Mouse (Mus musculus): ENCODE data around the gene Smyd5.

Smyd5 gene

DNA sequence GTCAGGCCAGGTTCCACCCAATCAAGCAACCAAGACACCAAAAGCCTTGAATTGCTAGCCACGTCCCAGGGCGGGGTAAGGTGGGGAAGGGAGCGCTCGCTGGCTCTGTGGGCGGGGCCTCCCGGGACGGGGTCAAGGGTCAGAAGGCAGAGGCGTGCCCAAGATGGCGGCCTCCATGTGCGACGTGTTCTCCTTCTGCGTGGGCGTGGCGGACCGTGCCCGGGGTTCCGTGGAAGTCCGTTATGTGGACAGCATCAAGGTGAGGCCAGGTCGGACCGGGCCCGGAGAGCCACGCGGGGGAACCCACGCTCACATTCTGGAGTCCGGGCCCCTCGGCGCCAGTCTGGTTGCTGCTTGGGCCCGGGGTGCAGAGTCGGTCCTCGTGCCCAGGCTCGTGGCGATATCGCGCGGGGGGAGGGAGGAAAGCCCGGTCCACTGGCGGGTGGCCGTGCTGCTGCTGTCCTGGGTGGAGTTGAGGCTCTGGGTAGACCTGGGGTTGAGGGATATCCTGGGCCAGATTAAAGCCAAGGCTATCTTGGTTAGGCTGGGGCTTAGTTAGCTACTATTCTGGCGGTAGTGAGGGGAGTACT, at the start of gene Smyd5:
Gene Smyd5 (plus strand): TSS at position 148 of the 590 bp plus-strand sequence.
- DNase-seq (ENCODE audit: low spot score), result peak; percentile 94

GRCm38 (mm10) chr6:85382791-85383190, 49.0 kb upstream of the Smyd5 start:
- no peak for DNase-seq (ENCODE audit: low spot score)

GRCm38 (mm10) chr6:85388608-85389007, 43.2 kb upstream of the Smyd5 start:
- DNase-seq (ENCODE audit: low spot score), result no peak

DNA sequence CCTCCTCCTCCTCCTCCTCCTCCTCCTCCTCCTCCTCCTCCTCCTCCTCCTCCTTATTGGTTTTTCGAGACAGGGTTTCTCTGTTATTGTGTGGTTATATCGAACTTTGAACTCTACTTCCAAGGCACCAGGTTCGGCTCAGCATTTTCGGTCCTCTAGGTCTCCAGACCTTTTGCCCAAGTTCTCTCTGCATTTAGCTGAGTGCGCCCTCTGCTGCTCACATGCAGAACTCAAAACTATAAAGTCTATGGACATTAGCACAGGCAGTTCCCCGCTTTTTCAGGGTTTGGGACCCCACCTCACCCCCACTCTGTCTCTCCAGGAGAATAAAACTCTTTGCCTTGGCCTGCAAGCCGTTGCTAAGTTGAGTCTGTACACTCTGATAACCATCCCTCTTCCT, 40.0 kb upstream of the Smyd5 start:
- DNase-seq (ENCODE audit: low spot score), result no peak

DNA sequence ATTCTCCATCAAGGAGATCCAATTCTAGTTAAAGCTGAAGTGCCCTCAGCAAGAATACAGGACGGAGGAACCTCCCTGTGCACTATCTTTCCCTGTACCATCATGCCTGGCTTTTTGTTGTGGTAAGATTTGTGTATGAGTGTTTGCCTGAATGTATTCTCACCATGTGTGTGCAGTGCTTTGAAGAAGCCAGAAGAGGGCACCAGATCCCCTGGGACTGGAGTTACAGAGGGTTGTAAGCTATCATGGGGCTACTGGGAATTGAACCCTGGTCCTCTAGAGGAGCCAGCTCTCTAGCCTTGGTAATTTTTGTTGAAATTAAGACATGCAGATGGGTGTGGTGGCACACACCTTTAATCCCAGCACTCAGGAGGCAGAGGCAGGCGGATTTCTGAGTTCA, 36.4 kb upstream of the Smyd5 start:
- no peak for DNase-seq (ENCODE audit: low spot score)

DNA sequence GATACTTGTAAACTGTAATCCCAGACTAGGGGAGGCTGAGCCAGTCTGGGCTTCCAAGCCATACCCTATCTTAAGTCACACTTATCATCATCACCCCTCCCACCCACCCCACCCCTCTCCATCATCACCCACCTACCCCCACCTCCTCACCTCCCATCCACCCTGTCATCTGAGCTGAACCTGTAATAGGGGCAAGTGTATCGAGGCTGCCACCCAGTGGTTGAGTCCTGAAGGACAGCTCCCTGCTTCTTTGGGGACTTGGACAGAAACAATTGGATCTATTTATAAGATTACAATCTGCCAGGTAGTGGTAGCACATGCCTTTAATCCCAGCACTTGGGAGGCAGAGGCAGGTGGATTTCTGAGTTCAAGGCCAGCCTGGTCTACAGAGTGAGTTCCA, 34.6 kb upstream of the Smyd5 start:
- no peak for DNase-seq (ENCODE audit: low spot score)

DNA sequence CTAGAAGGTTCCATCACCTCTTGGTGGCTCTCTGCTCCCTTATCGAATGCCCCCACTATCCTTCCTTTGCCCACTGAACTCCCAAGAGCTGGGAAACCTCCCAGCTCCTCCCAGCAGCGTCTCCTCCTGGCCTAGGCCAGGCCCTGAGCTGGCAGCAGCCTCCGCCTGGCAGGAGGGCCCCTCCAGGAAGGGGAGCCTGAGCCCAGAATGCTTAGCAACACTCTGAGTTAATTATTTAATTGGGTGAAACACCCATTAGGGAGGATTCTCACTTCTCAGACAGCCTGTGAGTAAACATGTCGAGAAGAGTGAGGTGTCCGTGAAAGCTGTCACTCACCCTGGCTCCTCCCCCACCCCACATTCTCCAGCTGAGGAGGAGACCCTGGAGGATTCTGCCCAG, 32.1 kb upstream of the Smyd5 start:
- no peak for DNase-seq (ENCODE audit: low spot score)

- DNase-seq (ENCODE audit: low spot score), result no peak
Measured at GRCm38 (mm10) chr6:85402613-85403012, 29.2 kb upstream of the Smyd5 start.

- DNase-seq (ENCODE audit: low spot score), result no peak
Measured at GRCm38 (mm10) chr6:85403039-85403438, 28.8 kb upstream of the Smyd5 start.

GRCm38 (mm10) chr6:85409003-85409402, 22.8 kb upstream of the Smyd5 start:
- no peak for DNase-seq (ENCODE audit: low spot score)

DNA sequence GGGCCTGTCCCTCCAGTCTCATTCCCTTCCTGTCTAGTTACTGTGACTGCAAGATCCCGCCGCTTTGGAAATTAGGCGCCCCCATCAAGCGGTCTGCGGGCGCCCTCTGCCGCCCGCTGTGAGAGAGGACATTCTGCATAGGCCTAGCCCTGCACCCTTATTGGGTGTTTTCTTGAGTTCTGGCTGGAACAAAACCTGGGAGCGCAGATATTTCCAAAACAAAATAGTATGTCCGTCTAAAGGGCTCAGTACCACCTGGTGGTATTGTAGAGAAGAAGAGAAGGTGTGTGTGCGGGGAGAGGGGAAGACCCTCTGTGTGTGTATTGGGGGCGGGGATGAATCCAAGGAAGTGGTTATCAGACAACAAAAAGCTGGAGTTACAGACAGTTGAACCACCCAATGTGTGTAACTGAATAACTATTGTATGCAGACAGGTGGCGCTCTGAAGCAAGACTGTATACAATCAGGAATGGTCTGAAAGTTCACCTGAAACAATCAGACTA, 21.0 kb upstream of the Smyd5 start:
- DNase-seq (ENCODE audit: low spot score), result peak; percentile 75

GRCm38 (mm10) chr6:85415829-85416228, 16.0 kb upstream of the Smyd5 start:
- peak; percentile 70 for DNase-seq (ENCODE audit: low spot score)

- DNase-seq (ENCODE audit: low spot score), result no peak
Measured at GRCm38 (mm10) chr6:85419150-85419549, 12.6 kb upstream of the Smyd5 start.

GRCm38 (mm10) chr6:85423836-85424379, 7.9 kb upstream of the Smyd5 start, which contains the start of gene Noto:
TSS of gene Noto (plus strand) at chr6:85423886.
- DNase-seq (ENCODE audit: low spot score), result no peak

DNA sequence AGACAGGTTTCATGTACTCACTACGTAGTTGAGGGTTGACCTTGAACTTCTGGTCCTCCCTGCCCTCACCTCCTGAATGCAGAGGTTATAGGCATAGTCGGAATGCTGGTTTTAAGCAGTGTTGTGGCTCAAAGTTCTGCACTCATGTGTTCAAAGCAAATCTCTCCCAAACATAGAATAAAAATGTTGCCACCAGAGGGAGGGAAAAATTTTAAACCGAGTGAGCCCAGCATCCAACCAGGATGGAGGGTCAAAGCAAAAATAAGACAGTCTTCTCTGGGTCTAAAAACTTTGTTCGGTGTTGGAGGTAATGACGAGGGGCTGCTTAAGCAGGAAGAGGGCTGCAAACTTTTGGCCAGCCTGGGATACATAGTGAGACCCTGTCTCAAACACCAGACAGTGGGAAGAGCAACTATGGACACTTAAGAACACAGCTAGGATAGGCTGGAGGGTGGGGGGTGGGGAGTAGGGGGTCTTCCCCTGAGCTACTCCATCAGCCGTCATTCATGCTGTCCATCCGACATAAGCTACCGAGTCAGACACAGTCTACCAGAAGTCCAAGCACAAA, 431 bp upstream of the Smyd5 start:
- no peak for DNase-seq (ENCODE audit: low spot score)

GRCm38 (mm10) chr6:85433865-85434264, 2.1 kb downstream of the Smyd5 start:
- no peak for DNase-seq (ENCODE audit: low spot score)

DNA sequence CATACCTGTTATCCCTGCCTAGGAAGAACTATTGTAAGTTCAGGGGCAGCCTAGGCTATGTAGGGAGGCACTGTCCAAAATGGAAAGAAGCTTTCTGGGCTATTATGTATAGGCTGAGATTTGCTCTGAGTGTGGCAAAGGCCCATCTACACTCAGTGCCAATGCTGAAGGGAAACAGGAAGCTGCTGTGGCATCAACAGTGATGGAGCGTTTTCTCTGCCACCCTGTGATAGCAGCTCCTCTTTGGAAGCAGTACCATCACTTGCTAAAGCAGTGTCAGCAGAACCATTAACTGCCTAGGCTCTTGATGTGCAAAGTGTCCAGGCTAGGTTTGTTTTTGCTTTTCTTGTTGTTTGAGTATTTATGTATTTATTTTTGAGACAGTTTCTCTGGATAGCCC, 4.4 kb downstream of the Smyd5 start:
- DNase-seq (ENCODE audit: low spot score), result no peak

- no peak for DNase-seq (ENCODE audit: low spot score)
Measured at GRCm38 (mm10) chr6:85436631-85437030, 4.8 kb downstream of the Smyd5 start.

DNA sequence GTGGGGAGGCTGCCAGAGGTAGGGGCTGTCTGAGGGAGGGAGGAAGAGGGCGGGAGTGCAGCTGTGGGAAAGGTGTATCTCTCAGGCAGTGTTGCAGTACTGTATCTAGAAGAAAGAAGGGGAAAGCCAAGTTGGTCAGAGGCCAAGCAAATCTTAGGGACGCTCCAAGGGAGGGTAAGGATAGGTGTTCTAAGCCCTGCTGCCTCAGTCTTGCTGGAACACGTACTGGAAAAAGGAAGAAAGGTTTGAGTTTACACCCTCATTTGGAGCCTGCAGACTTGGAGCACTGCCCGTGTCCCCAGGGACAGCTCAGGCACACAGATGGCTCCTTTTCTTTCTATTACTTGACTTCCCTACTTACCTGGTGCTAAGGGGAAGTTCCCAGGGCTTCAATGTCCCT, 9.4 kb downstream of the Smyd5 start:
- DNase-seq (ENCODE audit: low spot score), result no peak

- peak; percentile 33 for DNase-seq (ENCODE audit: low spot score)
Measured at GRCm38 (mm10) chr6:85443488-85444233, 11.9 kb downstream of the Smyd5 start.

GRCm38 (mm10) chr6:85444266-85444965, 12.6 kb downstream of the Smyd5 start:
- no peak for DNase-seq (ENCODE audit: low spot score)

DNA sequence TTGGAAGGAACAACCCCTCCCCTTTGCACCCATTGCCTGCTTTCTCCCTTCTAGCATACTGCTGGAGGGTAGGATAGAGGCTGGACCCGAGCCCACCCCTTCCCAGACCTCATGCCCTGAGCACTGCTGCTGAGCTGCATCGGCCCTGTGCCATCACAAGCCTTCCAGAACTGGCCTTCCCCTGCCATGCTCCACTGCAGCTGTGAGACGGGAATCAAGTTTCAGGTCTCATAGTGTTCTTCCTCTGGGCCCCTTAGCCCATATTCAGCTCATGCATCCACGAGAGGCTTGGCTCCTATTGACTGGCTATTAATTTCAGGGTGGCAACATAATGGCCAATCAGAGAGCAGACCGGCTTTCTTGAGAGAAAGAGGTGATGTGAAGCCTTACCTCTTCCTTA, 13.5 kb downstream of the Smyd5 start:
- DNase-seq (ENCODE audit: low spot score), result no peak
